Mouse (Mus musculus): ENCODE measurements around the gene Xpot. TPM values are rescaled to one million over a fixed set of nuclear protein-coding genes. Genes with fewer than 3 reads are reported as not detected.

Gene Xpot
- polyA plus RNA-seq, 1 experiment = 44.0 TPM

DNA sequence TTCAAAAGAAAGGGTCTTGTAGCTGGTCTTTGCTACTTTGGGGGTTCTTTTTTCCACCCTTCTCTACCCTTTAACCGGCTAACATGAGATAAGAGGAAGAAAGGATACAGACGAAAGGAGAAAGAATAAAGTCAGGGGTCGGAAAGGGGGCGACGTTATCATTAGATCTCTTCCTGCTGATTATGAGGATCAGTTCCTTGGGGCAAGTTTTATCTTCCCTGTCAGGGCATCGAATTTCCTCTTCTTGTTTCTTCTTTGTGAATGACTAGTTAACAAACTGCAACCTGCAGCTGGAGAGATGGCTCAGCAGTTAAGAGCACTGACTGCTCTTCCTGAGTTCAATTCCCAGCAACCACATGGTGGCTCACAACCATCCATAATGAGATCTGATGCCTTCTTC is 20.2 kb upstream of the Xpot start:
- no peak overlapping the region for H3K27ac ChIP-seq (ENCODE audit: insufficient read depth, low read length)
- no peak for TF ChIP-seq CTCF (IDR thresholded peaks at IDR 0.05; ENCODE audit: extremely low read depth, insufficient read depth, insufficient read length, insufficient replicate concordance)
- TF ChIP-seq POLR2A (IDR thresholded peaks at IDR 0.05; ENCODE audit: low read depth, low read length) = no peak
- peaks cover 7% of the 10 kb centered on the region; the same call in 1 of the 2 replicates for H3K4me1 ChIP-seq (ENCODE audit: control insufficient read depth, insufficient read depth, insufficient read length)
- no peak for DNase-seq (ENCODE audit: low read depth in 1 of 2, low spot score in 2 of 2)
- no peaks in the 10 kb centered on the region for H3K36me3 ChIP-seq (ENCODE audit: control insufficient read depth, insufficient read depth, low read length)
- no peak overlapping the region for H3K4me3 ChIP-seq (ENCODE audit: extremely low read depth, insufficient read depth, insufficient read length)
- WGBS = 49% methylated on average over 6 of the region's 6 CpGs
- peaks cover 9% of the 10 kb centered on the region for H3K27me3 ChIP-seq (ENCODE audit: control insufficient read depth, insufficient read depth, low read length)

DNA sequence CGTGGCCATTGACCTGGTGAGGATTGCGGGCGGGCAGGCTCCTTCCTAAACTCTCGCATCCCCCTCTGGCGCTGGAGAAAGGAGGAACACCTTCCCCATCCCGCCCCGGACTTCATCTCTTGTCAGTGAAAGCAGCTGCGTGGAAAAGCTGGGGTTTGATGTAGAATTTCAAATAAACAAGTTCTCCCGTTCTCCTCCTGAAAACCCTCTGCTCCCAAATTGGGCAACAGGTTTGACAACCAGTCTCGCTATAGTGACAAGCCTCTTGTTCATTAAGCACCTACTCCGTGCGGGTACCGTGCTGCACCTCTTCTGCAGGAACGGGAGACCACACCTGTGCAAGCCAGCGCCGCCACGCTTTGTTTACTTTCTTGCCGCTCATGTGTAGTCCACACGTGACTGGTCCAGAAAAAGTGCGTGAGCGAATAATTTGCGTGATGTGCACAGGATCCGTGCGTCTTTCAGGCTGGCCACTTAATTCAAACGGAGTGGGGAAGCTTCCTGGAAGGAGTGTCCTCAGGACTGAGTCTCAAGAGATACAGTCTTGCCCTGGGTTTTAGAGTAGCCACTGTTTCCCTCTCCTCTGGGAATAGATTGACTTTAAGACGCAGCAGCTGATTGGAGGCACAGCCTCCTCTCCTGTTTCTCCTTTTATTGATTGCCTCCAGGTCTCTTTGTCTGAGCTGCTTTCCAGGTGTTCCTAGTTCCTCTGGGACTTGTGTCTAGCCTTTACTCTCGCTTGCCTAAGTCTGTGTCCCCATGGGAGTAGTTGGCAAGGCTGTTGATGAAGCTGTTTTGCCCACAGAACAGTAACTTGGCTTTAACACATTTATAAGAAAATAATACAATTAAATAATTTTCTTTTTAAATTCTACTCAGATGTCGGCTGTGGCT is 16.2 kb upstream of the Xpot start:
- TF ChIP-seq CTCF (IDR thresholded peaks at IDR 0.05; ENCODE audit: extremely low read depth, insufficient read depth, insufficient read length, insufficient replicate concordance) = no peak
- no peak for TF ChIP-seq POLR2A (IDR thresholded peaks at IDR 0.05; ENCODE audit: low read depth, low read length)
- H3K4me3 ChIP-seq (ENCODE audit: extremely low read depth, insufficient read depth, insufficient read length) = peak overlapping the region; percentile 50; the same call in 1 of the 2 replicates
- H3K4me1 ChIP-seq (ENCODE audit: control insufficient read depth, insufficient read depth, insufficient read length) = peaks cover 12% of the 10 kb centered on the region
- 14% methylated on average over 28 of the region's 28 CpGs for WGBS
- no peak for DNase-seq (ENCODE audit: low read depth in 1 of 2, low spot score in 2 of 2)
- H3K27ac ChIP-seq (ENCODE audit: insufficient read depth, low read length) = no peak overlapping the region
- peaks cover 13% of the 10 kb centered on the region for H3K27me3 ChIP-seq (ENCODE audit: control insufficient read depth, insufficient read depth, low read length)
- H3K36me3 ChIP-seq (ENCODE audit: control insufficient read depth, insufficient read depth, low read length) = no peaks in the 10 kb centered on the region

DNA sequence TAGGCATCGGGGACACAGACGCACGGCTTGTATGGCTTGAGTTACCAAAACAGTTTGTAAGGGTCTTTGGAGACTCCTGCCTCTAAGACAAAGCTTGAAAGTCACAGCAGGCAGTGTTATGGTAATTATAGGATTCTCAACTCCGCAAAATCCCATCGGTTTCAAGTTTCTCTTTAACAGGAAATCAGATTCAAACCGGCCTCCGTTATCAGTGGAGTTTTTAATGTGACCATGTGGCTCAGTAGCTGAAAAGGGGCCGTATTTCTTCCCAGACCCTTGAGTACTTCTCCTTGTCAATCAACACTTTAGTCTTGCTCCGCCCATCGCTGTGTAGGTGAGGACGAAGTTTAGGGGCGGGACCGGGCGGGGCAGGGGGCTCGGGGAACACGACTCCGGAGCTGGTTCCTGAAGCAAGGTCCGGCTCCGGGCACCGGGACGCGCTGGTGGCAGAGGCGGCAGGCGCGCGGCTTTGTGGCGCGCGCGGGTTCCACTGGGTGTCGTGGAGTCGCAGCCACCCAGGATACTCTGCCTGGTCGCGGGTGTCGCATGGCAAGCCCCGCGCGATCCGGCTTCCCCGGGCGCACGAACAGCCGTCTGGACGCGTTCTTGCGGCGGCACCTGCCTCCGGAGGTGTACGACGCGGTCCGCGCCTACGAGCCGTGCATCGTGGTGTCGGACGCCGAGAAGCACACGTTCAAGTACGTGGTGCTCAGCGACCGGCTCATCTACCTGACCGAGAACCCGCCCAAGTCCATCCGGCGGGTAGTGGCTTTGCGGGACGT is 15.3 kb upstream of the Xpot start, which contains the start of gene D930020B18Rik:
D930020B18Rik (plus strand) TSS at position 317 of the 782 bp plus-strand sequence.
- Histone ChIP-seq H3K36me3 (ENCODE audit: control insufficient read depth, insufficient read depth, low read length) (no peaks in the 10 kb centered on the region), H3K27ac (ENCODE audit: insufficient read depth, low read length) (no peak within 1 kb of the TSS), H3K27me3 (ENCODE audit: control insufficient read depth, insufficient read depth, low read length) (peaks cover 13% of the 10 kb centered on the region), H3K4me3 (ENCODE audit: extremely low read depth, insufficient read depth, insufficient read length) (peak within 1 kb of the TSS; percentile 50), H3K4me1 (ENCODE audit: control insufficient read depth, insufficient read depth, insufficient read length) (peaks cover 12% of the 10 kb centered on the region)
- no peak for DNase-seq (ENCODE audit: low read depth in 1 of 2, low spot score in 2 of 2)
- TF ChIP-seq CTCF (IDR thresholded peaks at IDR 0.05; ENCODE audit: extremely low read depth, insufficient read depth, insufficient read length, insufficient replicate concordance) = no peak
- no peak for TF ChIP-seq POLR2A (IDR thresholded peaks at IDR 0.05; ENCODE audit: low read depth, low read length)
- WGBS = under 1% methylated on average over 69 of the region's 69 CpGs

DNA sequence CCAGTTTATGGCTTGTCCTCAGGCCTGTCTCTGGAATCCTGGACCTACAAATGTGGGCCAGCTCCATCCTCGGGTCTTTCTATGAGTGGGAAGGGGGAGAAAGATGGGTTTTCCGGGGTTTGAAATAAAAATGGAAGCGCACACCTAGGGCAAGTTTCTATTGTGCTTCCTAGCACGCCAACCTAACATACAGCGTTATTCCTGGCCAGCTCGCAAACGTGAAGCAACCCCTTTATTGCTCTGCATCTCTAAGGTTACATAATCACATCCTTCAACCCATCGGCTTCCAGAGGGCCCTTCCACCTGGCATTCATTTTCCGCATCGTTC is 14.8 kb upstream of the Xpot start:
- WGBS = 15% methylated on average over 10 of the region's 10 CpGs
- Histone ChIP-seq H3K27me3 (ENCODE audit: control insufficient read depth, insufficient read depth, low read length) (peaks cover 13% of the 10 kb centered on the region), H3K27ac (ENCODE audit: insufficient read depth, low read length) (no peak overlapping the region), H3K4me1 (ENCODE audit: control insufficient read depth, insufficient read depth, insufficient read length) (peaks cover 12% of the 10 kb centered on the region), H3K36me3 (ENCODE audit: control insufficient read depth, insufficient read depth, low read length) (no peaks in the 10 kb centered on the region), H3K4me3 (ENCODE audit: extremely low read depth, insufficient read depth, insufficient read length) (peak overlapping the region; percentile 50)
- DNase-seq (ENCODE audit: low read depth in 1 of 2, low spot score in 2 of 2) = no peak
- TF ChIP-seq POLR2A (IDR thresholded peaks at IDR 0.05; ENCODE audit: low read depth, low read length) (no peak), CTCF (IDR thresholded peaks at IDR 0.05; ENCODE audit: extremely low read depth, insufficient read depth, insufficient read length, insufficient replicate concordance) (no peak)

DNA sequence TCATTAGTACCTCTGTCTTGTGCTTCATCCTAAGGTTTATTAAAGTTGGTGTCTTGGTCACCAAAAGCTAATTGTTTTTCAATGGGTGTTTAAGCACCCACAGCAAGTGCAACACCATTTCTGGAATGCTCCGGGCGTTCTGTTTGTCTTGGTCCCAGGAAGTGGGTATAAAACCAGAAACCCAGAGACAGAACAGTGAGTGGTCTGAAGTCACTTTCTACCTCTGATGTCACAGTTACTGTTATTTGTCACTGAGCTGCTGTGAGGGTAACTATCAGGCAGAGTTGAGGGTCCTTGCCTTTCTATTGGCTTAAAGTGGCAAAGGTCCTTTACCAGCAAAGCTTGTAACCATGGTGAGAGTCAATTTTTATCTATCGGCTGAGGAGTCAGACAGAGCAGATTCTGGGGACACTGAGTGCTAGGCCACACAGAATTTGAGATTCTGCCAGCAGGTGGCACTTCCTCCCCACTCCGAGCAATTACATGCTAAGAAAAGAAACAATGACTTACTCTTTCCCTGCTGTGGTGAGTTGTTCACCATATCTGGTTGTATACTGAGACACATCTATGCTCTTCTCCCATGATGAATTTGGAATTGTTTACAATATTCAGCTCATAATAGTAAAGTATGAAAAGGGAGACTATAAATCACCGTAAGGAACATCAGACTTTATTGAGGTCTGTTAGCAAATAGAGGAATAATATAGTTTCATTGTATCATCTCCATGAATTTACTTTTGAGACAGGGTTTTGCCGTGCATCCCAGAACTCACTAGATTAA is 14.2 kb upstream of the Xpot start:
- Histone ChIP-seq H3K4me1 (ENCODE audit: control insufficient read depth, insufficient read depth, insufficient read length) (peaks cover 12% of the 10 kb centered on the region), H3K27ac (ENCODE audit: insufficient read depth, low read length) (no peak overlapping the region), H3K36me3 (ENCODE audit: control insufficient read depth, insufficient read depth, low read length) (no peaks in the 10 kb centered on the region), H3K27me3 (ENCODE audit: control insufficient read depth, insufficient read depth, low read length) (peaks cover 13% of the 10 kb centered on the region), H3K4me3 (ENCODE audit: extremely low read depth, insufficient read depth, insufficient read length) (no peak overlapping the region)
- 47% methylated on average over 6 of the region's 6 CpGs for WGBS
- TF ChIP-seq POLR2A (IDR thresholded peaks at IDR 0.05; ENCODE audit: low read depth, low read length) (no peak), CTCF (IDR thresholded peaks at IDR 0.05; ENCODE audit: extremely low read depth, insufficient read depth, insufficient read length, insufficient replicate concordance) (peak; percentile 44; the same call in 1 of the 2 replicates)
- peak; percentile 19 to 23 for DNase-seq (ENCODE audit: low read depth in 1 of 2, low spot score in 2 of 2)

DNA sequence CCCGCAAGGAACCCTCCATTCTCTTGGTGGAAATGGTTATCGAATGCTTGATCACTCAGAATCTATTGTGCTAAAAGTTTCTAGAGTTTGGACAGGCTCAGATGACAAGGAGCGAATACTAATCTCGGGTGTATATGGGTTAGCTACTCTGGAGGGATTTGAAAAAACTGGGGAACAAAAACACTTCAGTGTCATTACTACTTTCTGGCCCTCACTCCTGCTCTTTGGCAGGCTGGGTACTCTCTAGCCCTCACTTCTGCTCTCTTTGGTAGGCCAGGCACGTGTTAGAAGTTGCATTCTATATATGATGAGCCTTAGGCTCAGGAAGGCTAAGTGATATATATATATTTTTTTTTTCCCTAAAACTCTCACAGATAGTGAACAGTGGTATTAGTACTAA is 13.4 kb upstream of the Xpot start:
- no peak for DNase-seq (ENCODE audit: low read depth in 1 of 2, low spot score in 2 of 2)
- H3K4me1 ChIP-seq (ENCODE audit: control insufficient read depth, insufficient read depth, insufficient read length) = peaks cover 12% of the 10 kb centered on the region
- H3K4me3 ChIP-seq (ENCODE audit: extremely low read depth, insufficient read depth, insufficient read length) = no peak overlapping the region
- TF ChIP-seq POLR2A (IDR thresholded peaks at IDR 0.05; ENCODE audit: low read depth, low read length) (no peak), CTCF (IDR thresholded peaks at IDR 0.05; ENCODE audit: extremely low read depth, insufficient read depth, insufficient read length, insufficient replicate concordance) (no peak)
- H3K36me3 ChIP-seq (ENCODE audit: control insufficient read depth, insufficient read depth, low read length) = no peaks in the 10 kb centered on the region
- 89% methylated on average over 5 of the region's 5 CpGs for WGBS
- H3K27me3 ChIP-seq (ENCODE audit: control insufficient read depth, insufficient read depth, low read length) = peaks cover 13% of the 10 kb centered on the region
- H3K27ac ChIP-seq (ENCODE audit: insufficient read depth, low read length) = no peak overlapping the region
